Mouse (Mus musculus) testis, adult 2 months (tissue): ENCODE data around the gene Cyp4a12b. TPM values are rescaled to one million over a fixed set of nuclear protein-coding genes. Genes with fewer than 3 reads are reported as not detected.
"Not testable (repeated sequence)": the region's sequence is repeated elsewhere in the genome, so short reads cannot be mapped to it uniquely, and the experiment has no call there.

ENCODE experiments used
- H3K27ac ChIP-seq: fragments of 200-500 bp; 2 replicates; pipeline ENCODE4 v1.5.1; 2012; ENCODE audit warnings: low read depth, low read length; ENCODE audit not compliant: control insufficient read depth, insufficient read depth
- H3K27me3 ChIP-seq: fragments of 200-500 bp; 2 replicates; pipeline ENCODE4 v1.6.1; 2012; ENCODE audit warnings: mild to moderate bottlenecking, low read length, moderate library complexity; ENCODE audit not compliant: control insufficient read depth, insufficient read depth
- H3K36me3 ChIP-seq: fragments of 200-500 bp; 2 replicates; pipeline ENCODE4 v1.6.1; 2012; ENCODE audit warnings: mild to moderate bottlenecking, low read length; ENCODE audit not compliant: control insufficient read depth, insufficient read depth
- H3K4me1 ChIP-seq: fragments of 200-500 bp; 2 replicates; pipeline ENCODE4 v1.6.1; 2012; ENCODE audit warnings: low read length; ENCODE audit not compliant: control insufficient read depth, insufficient read depth
- H3K4me3 ChIP-seq: fragments of 200-500 bp; 2 replicates; pipeline ENCODE4 v1.5.1; 2012; ENCODE audit warnings: low read depth, mild to moderate bottlenecking, low read length, moderate library complexity, mixed read lengths; ENCODE audit not compliant: control insufficient read depth
- CTCF ChIP-seq: fragments of 200-500 bp; IDR thresholded peaks from 2 replicates; pipeline ENCODE4 v1.5.1; 2012; ENCODE audit warnings: low read depth, mild to moderate bottlenecking, inconsistent platforms, low read length, moderate library complexity; ENCODE audit not compliant: control insufficient read depth, insufficient read depth, insufficient replicate concordance
- POLR2A ChIP-seq: fragments of 200-500 bp; IDR thresholded peaks from 2 replicates; pipeline ENCODE4 v1.6.1; 2012; ENCODE audit warnings: low read depth, mild to moderate bottlenecking, inconsistent platforms, low read length, moderate library complexity; ENCODE audit not compliant: control insufficient read depth
- polyA plus RNA-seq: library from polyadenylated mRNA; depleted of rRNA; stranded (reverse); fragments of >200 nt; gene quantifications from 2 replicates; pipeline ENCODE4 v1.2.3, GENCODE M21; 2012; rRNA removed

Cyp4a12b gene
- not detected in 2 replicates for polyA plus RNA-seq

- not testable (repeated sequence) for H3K27ac ChIP-seq, H3K36me3 ChIP-seq, H3K4me1 ChIP-seq, H3K27me3 ChIP-seq, H3K4me3 ChIP-seq
Measured at GRCm38 (mm10) chr4:115411324-115411723, at the start of gene Cyp4a12b. Cyp4a12b (plus strand) TSS chr4:115411624.

- not testable (repeated sequence) for H3K4me1 ChIP-seq, H3K36me3 ChIP-seq, H3K27me3 ChIP-seq, H3K4me3 ChIP-seq, H3K27ac ChIP-seq
Measured at GRCm38 (mm10) chr4:115365624-115366023, 45.8 kb upstream of the Cyp4a12b start.

- not testable (repeated sequence) for H3K27ac ChIP-seq, H3K27me3 ChIP-seq, H3K4me3 ChIP-seq, H3K4me1 ChIP-seq, H3K36me3 ChIP-seq
Measured at GRCm38 (mm10) chr4:115368067-115368466, 43.4 kb upstream of the Cyp4a12b start.

DNA sequence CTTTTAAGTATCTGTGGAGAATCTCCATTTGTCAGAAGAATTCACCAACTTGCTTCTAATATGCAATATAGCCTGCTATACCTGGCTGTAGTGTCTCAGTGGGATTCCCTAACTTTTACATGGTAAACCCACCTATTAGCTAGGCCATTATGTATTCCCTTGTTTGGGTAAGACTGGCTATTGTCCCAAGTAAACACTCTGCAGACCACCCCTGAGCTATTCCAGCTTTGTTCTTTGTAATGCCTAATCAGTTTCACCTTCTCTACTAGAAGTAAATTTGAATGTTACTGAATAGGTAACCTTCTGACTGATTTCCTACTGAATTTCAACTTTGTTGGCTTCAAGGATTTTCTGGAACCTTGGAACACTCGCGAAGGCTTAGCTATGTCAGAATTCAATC, 15.2 kb upstream of the Cyp4a12b start:
- H3K27ac ChIP-seq, H3K4me1 ChIP-seq, H3K27me3 ChIP-seq, H3K4me3 ChIP-seq, H3K36me3 ChIP-seq: not testable (repeated sequence)

GRCm38 (mm10) chr4:115396950-115397349, 14.5 kb upstream of the Cyp4a12b start:
- H3K27ac ChIP-seq, H3K36me3 ChIP-seq, H3K4me3 ChIP-seq, H3K4me1 ChIP-seq, H3K27me3 ChIP-seq: not testable (repeated sequence)

DNA sequence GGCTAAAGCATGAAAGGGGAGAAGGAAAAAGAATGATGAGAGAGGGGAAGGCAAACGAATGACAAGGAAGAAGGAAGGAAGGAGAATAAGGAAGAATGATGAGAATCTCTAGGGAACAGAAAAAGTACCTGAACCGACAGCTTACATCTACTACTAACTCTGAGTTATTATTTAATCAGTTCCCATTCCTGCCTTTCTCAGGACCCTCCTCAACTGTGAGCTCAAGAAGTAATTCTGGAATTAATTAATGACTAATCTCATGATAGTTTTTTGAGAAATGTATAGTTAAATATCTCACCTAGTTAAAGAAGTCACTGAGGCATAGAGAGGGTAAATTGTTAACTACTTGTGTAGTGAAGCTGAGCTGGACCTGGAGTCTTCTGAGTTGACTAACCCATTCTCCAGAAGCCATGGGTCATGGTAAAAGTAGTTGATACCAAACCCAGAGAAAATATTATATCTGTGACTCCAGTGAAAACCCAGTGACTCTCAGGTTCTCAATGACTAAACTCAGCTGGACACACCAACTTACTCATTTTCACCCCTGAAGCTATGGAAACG, 39.2 kb downstream of the Cyp4a12b start:
- H3K4me3 ChIP-seq: no peak overlapping the region
- H3K27me3 ChIP-seq: no peaks in the 10 kb centered on the region
- H3K36me3 ChIP-seq: no peaks in the 10 kb centered on the region
- no peaks in the 10 kb centered on the region; the same call in 1 of the 2 replicates for H3K4me1 ChIP-seq
- TF ChIP-seq POLR2A: no peak
- no peak for TF ChIP-seq CTCF
- H3K27ac ChIP-seq: no peak overlapping the region

DNA sequence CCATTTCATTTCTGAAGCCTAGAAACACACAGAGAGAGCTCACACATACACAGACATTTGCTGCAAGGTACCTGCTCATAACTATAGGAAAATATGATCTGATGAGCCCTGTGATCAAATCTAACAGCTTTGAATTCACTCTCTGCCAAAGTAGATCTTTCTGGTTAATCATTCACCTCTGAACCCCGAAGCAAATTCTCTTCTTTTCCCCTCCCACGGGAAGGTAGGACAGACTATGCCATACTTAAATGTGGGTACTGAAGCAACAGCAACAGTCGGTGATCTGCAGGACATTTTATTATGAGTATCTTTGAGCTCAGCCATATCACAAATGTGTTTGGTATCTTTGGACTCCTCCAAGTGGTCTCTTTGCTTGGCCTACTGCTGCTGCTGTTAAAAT, 40.9 kb downstream of the Cyp4a12b start, which contains the start of gene Cyp4a30b:
Gene Cyp4a30b, plus strand, starts transcription at position 301 of the 400 bp plus-strand sequence.
- H3K4me3 ChIP-seq: no peak within 1 kb of the TSS
- no peaks in the 10 kb centered on the region; the same call in 1 of the 2 replicates for H3K4me1 ChIP-seq
- H3K27ac ChIP-seq: no peak within 1 kb of the TSS
- no peak for TF ChIP-seq CTCF
- TF ChIP-seq POLR2A: no peak
- no peaks in the 10 kb centered on the region for H3K36me3 ChIP-seq
- H3K27me3 ChIP-seq: no peaks in the 10 kb centered on the region

DNA sequence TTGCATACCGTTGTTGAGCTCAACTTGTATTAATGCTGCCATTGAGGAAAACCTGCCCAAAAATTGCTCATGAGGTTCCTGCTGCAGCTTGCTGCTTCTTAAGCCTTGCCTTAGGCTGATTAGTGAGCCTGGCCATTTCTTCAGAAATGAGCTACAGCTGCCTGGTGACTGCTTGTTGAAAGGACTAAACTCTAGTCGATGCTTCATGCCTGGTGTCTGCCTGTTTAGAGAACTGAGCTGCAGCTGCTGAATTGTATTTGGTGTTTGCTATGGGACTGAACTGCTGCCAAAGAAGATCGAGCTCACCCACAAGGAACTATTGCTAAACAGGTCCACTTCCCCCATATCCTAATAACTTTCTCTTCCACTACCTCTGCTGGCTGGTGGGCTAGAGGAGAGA, 62.2 kb downstream of the Cyp4a12b start:
- H3K36me3 ChIP-seq, H3K27ac ChIP-seq, H3K4me1 ChIP-seq, H3K27me3 ChIP-seq, H3K4me3 ChIP-seq: not testable (repeated sequence)

DNA sequence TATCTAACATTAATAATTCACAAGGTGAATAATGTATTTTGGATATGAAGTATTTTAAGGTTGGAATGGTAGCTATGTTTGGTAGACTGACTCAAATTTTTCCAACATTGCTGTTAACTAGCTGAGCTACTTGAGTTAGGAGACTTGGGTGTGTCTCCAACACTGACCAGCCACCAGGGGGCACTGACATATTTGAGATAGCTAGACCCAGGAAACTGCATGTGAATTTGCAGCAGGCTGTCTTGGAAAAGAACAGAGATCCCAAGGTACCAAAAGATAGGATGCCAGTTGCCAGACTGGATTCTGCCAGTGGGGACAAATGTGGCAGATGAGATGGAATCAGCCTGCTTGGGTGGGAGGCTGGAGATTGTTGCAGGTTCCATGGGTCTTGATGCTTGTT, 64.6 kb downstream of the Cyp4a12b start:
- H3K4me1 ChIP-seq, H3K27me3 ChIP-seq, H3K4me3 ChIP-seq, H3K36me3 ChIP-seq, H3K27ac ChIP-seq: not testable (repeated sequence)
